Mouse (Mus musculus): ENCODE measurements around the gene Snrpc. TPM values are rescaled to one million over a fixed set of nuclear protein-coding genes. Genes with fewer than 3 reads are reported as not detected.

The Snrpc gene
- polyA plus RNA-seq, 1 experiment from 2014 or later = 226 TPM

DNA sequence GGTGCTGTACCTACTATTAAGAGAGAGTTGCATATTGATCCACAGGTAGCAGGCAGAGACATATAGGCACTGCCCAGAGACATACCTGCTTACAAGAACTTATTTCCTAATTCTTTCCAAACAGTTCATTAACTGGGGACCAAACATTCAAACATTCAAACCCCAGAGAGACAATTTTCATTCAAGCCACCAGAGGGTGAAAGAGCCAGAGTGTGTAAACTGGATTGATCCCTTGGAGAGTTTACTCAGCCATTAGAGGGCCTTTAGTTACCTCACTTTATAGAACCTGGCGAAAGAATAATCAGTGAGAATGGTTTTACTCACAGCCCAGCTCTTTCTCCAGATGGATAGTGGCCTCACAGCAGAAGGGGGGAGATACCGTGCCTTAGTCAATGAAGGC, 27.5 kb downstream of the Snrpc start:
- H3K27me3 ChIP-seq (ENCODE audit: control insufficient read depth, insufficient read depth, low read length) = no peaks in the 10 kb centered on the region
- no peak overlapping the region for H3K4me3 ChIP-seq (ENCODE audit: low read depth, low read length)
- 0 out of 2 replicates have a peak, but pooled peaks cover 2% of the 10 kb centered on the region for H3K36me3 ChIP-seq (ENCODE audit: control insufficient read depth, insufficient read depth, low read length)
- H3K4me1 ChIP-seq (ENCODE audit: control insufficient read depth, insufficient read depth, low read length) = no peaks in the 10 kb centered on the region
- no peak overlapping the region for H3K9ac ChIP-seq (ENCODE audit: low read depth, low read length)
- H3K9me3 ChIP-seq (replicated peaks; ENCODE audit: control insufficient read depth, low read length) = no peaks in the 10 kb centered on the region
- H3K27ac ChIP-seq (ENCODE audit: low read depth, low read length) = no peak overlapping the region
- WGBS (ENCODE audit: insufficient replicate concordance) = 75% methylated on average over 2 of the region's 2 CpGs
- no peak for ATAC-seq (replicated peaks; ENCODE audit: insufficient number of reproducible peaks, low FRiP score, low TSS enrichment)
- H3K4me2 ChIP-seq = no peak overlapping the region

- Histone ChIP-seq H3K9ac (ENCODE audit: low read depth, low read length) (no peak overlapping the region), H3K36me3 (ENCODE audit: control insufficient read depth, insufficient read depth, low read length) (0 out of 2 replicates have a peak, but pooled peaks cover 2% of the 10 kb centered on the region), H3K27me3 (ENCODE audit: control insufficient read depth, insufficient read depth, low read length) (no peaks in the 10 kb centered on the region), H3K27ac (ENCODE audit: low read depth, low read length) (no peak overlapping the region), H3K4me3 (ENCODE audit: low read depth, low read length) (no peak overlapping the region), H3K9me3 (replicated peaks; ENCODE audit: control insufficient read depth, low read length) (no peaks in the 10 kb centered on the region), H3K4me1 (ENCODE audit: control insufficient read depth, insufficient read depth, low read length) (no peaks in the 10 kb centered on the region), H3K4me2 (no peak overlapping the region)
- 94% methylated on average over 4 of the region's 4 CpGs for WGBS (ENCODE audit: insufficient replicate concordance)
- ATAC-seq (replicated peaks; ENCODE audit: insufficient number of reproducible peaks, low FRiP score, low TSS enrichment) = no peak
Observed at GRCm38 (mm10) chr17:27866737-27867136, 28.8 kb downstream of the Snrpc start.

DNA sequence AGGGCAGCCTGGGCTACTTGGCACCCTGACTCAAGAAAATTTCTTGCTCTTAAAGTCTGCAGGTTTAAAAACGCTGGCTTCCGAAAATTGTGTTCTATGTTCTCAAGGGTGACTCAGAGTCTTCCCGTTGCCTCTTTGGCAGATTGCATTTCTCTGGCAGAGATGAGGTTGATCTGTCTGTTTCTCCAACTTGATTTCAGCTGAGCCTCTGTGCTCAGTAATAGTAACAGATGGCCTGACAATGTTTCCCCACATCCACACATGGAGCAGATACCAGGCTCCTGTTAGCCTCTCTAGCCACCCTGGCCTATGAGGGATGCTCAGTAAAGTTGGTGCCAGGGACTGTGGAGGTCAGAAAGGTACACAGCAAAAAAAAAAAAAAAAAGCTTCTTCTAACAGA, 33.9 kb downstream of the Snrpc start:
- H3K36me3 ChIP-seq (ENCODE audit: control insufficient read depth, insufficient read depth, low read length) = 0 out of 2 replicates have a peak, but pooled peaks cover 2% of the 10 kb centered on the region
- H3K4me1 ChIP-seq (ENCODE audit: control insufficient read depth, insufficient read depth, low read length) = peaks cover 8% of the 10 kb centered on the region
- WGBS (ENCODE audit: insufficient replicate concordance) = 84% methylated on average over 3 of the region's 3 CpGs
- H3K4me3 ChIP-seq (ENCODE audit: low read depth, low read length) = no peak overlapping the region
- H3K27ac ChIP-seq (ENCODE audit: low read depth, low read length) = no peak overlapping the region
- no peak for ATAC-seq (replicated peaks; ENCODE audit: insufficient number of reproducible peaks, low FRiP score, low TSS enrichment)
- no peak overlapping the region for H3K9ac ChIP-seq (ENCODE audit: low read depth, low read length)
- H3K9me3 ChIP-seq (replicated peaks; ENCODE audit: control insufficient read depth, low read length) = no peaks in the 10 kb centered on the region
- H3K4me2 ChIP-seq = no peak overlapping the region
- H3K27me3 ChIP-seq (ENCODE audit: control insufficient read depth, insufficient read depth, low read length) = no peaks in the 10 kb centered on the region

GRCm38 (mm10) chr17:27873583-27873982, 35.6 kb downstream of the Snrpc start:
- no peak overlapping the region for H3K4me3 ChIP-seq (ENCODE audit: low read depth, low read length)
- H3K9ac ChIP-seq (ENCODE audit: low read depth, low read length) = no peak overlapping the region
- no peaks in the 10 kb centered on the region for H3K27me3 ChIP-seq (ENCODE audit: control insufficient read depth, insufficient read depth, low read length)
- H3K36me3 ChIP-seq (ENCODE audit: control insufficient read depth, insufficient read depth, low read length) = 0 out of 2 replicates have a peak, but pooled peaks cover 2% of the 10 kb centered on the region
- H3K27ac ChIP-seq (ENCODE audit: low read depth, low read length) = no peak overlapping the region
- no peak overlapping the region for H3K4me2 ChIP-seq
- ATAC-seq (replicated peaks; ENCODE audit: insufficient number of reproducible peaks, low FRiP score, low TSS enrichment) = no peak
- no peaks in the 10 kb centered on the region for H3K9me3 ChIP-seq (replicated peaks; ENCODE audit: control insufficient read depth, low read length)
- 74% methylated on average over 3 of the region's 3 CpGs for WGBS (ENCODE audit: insufficient replicate concordance)
- peaks cover 8% of the 10 kb centered on the region for H3K4me1 ChIP-seq (ENCODE audit: control insufficient read depth, insufficient read depth, low read length)

DNA sequence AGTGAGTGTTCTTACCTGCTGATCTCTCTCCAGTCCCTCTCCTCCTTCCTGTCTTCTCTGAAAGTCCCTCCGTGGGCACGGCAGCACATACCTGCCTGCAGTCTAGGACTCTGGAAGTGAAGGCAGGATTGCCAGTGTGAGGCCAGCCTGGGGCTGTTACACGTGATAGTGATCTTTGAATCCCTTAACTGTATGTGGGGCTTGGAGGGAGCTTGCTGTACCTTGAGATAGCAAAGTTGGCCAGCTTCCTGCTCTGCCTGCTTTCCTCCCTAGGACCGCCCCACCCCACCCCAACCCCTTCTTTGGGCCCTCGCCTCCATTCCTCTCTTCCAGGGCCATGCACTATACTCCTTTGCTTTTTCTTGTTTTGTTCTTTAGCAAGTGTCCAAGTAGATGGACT, 36.6 kb downstream of the Snrpc start:
- Histone ChIP-seq H3K27me3 (ENCODE audit: control insufficient read depth, insufficient read depth, low read length) (no peaks in the 10 kb centered on the region), H3K4me1 (ENCODE audit: control insufficient read depth, insufficient read depth, low read length) (peaks cover 8% of the 10 kb centered on the region), H3K9ac (ENCODE audit: low read depth, low read length) (no peak overlapping the region), H3K36me3 (ENCODE audit: control insufficient read depth, insufficient read depth, low read length) (0 out of 2 replicates have a peak, but pooled peaks cover 2% of the 10 kb centered on the region), H3K4me3 (ENCODE audit: low read depth, low read length) (no peak overlapping the region), H3K4me2 (no peak overlapping the region), H3K9me3 (replicated peaks; ENCODE audit: control insufficient read depth, low read length) (no peaks in the 10 kb centered on the region), H3K27ac (ENCODE audit: low read depth, low read length) (no peak overlapping the region)
- WGBS (ENCODE audit: insufficient replicate concordance) = 42% methylated on average over 5 of the region's 5 CpGs
- no peak for ATAC-seq (replicated peaks; ENCODE audit: insufficient number of reproducible peaks, low FRiP score, low TSS enrichment)

- no peaks in the 10 kb centered on the region for H3K27me3 ChIP-seq (ENCODE audit: control insufficient read depth, insufficient read depth, low read length)
- no peaks in the 10 kb centered on the region for H3K4me1 ChIP-seq (ENCODE audit: control insufficient read depth, insufficient read depth, low read length)
- no peak overlapping the region for H3K27ac ChIP-seq (ENCODE audit: low read depth, low read length)
- no peak overlapping the region for H3K4me2 ChIP-seq
- no peak for ATAC-seq (replicated peaks; ENCODE audit: insufficient number of reproducible peaks, low FRiP score, low TSS enrichment)
- no peaks in the 10 kb centered on the region for H3K9me3 ChIP-seq (replicated peaks; ENCODE audit: control insufficient read depth, low read length)
- H3K9ac ChIP-seq (ENCODE audit: low read depth, low read length) = no peak overlapping the region
- no peak overlapping the region for H3K4me3 ChIP-seq (ENCODE audit: low read depth, low read length)
- H3K36me3 ChIP-seq (ENCODE audit: control insufficient read depth, insufficient read depth, low read length) = peaks cover 18% of the 10 kb centered on the region
- 54% methylated on average over 11 of the region's 11 CpGs for WGBS (ENCODE audit: insufficient replicate concordance)
Observed at GRCm38 (mm10) chr17:27881518-27881917, 43.6 kb downstream of the Snrpc start.

GRCm38 (mm10) chr17:27883129-27883528, 45.2 kb downstream of the Snrpc start:
- peaks cover 28% of the 10 kb centered on the region for H3K36me3 ChIP-seq (ENCODE audit: control insufficient read depth, insufficient read depth, low read length)
- ATAC-seq (replicated peaks; ENCODE audit: insufficient number of reproducible peaks, low FRiP score, low TSS enrichment) = no peak
- no peaks in the 10 kb centered on the region for H3K27me3 ChIP-seq (ENCODE audit: control insufficient read depth, insufficient read depth, low read length)
- no peak overlapping the region for H3K4me3 ChIP-seq (ENCODE audit: low read depth, low read length)
- H3K27ac ChIP-seq (ENCODE audit: low read depth, low read length) = no peak overlapping the region
- no peaks in the 10 kb centered on the region for H3K9me3 ChIP-seq (replicated peaks; ENCODE audit: control insufficient read depth, low read length)
- WGBS (ENCODE audit: insufficient replicate concordance) = 92% methylated on average over 8 of the region's 8 CpGs
- no peak overlapping the region for H3K4me2 ChIP-seq
- H3K9ac ChIP-seq (ENCODE audit: low read depth, low read length) = no peak overlapping the region
- H3K4me1 ChIP-seq (ENCODE audit: control insufficient read depth, insufficient read depth, low read length) = no peaks in the 10 kb centered on the region

DNA sequence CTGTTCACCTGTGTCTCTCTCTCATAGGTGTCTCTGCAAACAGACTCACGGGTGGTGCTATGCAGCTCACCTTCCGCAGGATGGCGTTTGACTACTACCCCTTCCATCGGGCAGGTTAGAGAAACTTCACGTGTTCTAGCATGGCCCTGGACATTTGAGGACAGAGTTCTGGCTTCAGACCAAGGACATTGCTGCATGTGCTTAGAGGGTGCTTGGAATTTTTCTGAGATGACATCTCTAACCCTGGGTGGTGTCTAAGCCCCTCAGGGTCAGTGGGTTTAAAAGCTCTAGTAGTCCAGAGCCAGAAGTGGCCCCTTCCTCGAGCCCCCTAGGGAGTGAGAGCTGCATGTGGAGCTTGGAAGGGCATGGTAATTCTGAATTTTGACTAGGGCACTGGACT, 46.0 kb downstream of the Snrpc start:
- Histone ChIP-seq H3K9me3 (replicated peaks; ENCODE audit: control insufficient read depth, low read length) (no peaks in the 10 kb centered on the region), H3K9ac (ENCODE audit: low read depth, low read length) (no peak overlapping the region), H3K27me3 (ENCODE audit: control insufficient read depth, insufficient read depth, low read length) (no peaks in the 10 kb centered on the region), H3K27ac (ENCODE audit: low read depth, low read length) (no peak overlapping the region), H3K4me1 (ENCODE audit: control insufficient read depth, insufficient read depth, low read length) (no peaks in the 10 kb centered on the region), H3K4me2 (no peak overlapping the region), H3K36me3 (ENCODE audit: control insufficient read depth, insufficient read depth, low read length) (peaks cover 28% of the 10 kb centered on the region), H3K4me3 (ENCODE audit: low read depth, low read length) (no peak overlapping the region)
- 89% methylated on average over 6 of the region's 6 CpGs for WGBS (ENCODE audit: insufficient replicate concordance)
- ATAC-seq (replicated peaks; ENCODE audit: insufficient number of reproducible peaks, low FRiP score, low TSS enrichment) = no peak

DNA sequence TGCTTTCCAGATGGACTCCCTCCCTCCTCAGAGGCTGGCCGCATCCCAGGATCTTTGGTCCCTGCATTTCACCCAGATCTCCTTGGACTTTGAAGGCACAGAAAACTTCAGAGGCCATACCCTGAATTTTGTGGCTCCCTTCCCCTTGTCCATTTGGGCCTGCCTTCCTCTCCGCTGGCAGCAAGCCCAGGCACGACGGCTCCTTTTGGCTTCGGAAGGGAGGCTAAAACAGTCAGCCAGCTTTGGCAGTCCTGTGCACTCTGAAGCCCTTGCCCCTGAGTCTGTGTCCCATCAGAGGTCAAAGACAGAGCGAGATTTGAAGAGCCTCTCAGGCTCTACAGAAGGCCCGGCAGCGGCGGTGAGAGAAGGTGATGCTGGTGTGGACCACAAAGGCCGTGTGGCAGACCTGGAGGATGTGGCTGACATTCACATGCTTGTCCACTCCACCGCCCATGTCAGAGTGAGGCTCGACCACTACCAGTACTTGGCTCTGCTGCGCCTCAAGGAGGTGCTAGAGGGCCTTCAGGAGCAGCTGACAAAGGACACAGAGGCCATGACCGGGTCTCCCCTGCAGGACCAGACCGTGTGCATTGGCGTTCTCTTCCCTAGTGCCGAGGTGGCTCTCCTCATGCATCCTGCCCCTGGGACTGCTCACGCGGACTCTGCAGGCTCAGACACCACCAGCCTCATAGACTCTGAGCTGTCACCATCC, 48.7 kb downstream of the Snrpc start:
- no peak overlapping the region for H3K4me3 ChIP-seq (ENCODE audit: low read depth, low read length)
- no peaks in the 10 kb centered on the region for H3K27me3 ChIP-seq (ENCODE audit: control insufficient read depth, insufficient read depth, low read length)
- no peak overlapping the region for H3K9ac ChIP-seq (ENCODE audit: low read depth, low read length)
- H3K4me1 ChIP-seq (ENCODE audit: control insufficient read depth, insufficient read depth, low read length) = peaks cover 2% of the 10 kb centered on the region; the same call in 1 of the 2 replicates
- H3K9me3 ChIP-seq (replicated peaks; ENCODE audit: control insufficient read depth, low read length) = no peaks in the 10 kb centered on the region
- no peak overlapping the region for H3K4me2 ChIP-seq
- no peak overlapping the region for H3K27ac ChIP-seq (ENCODE audit: low read depth, low read length)
- ATAC-seq (replicated peaks; ENCODE audit: insufficient number of reproducible peaks, low FRiP score, low TSS enrichment) = no peak
- H3K36me3 ChIP-seq (ENCODE audit: control insufficient read depth, insufficient read depth, low read length) = peaks cover 24% of the 10 kb centered on the region
- WGBS (ENCODE audit: insufficient replicate concordance) = 76% methylated on average over 19 of the region's 19 CpGs
